Mouse (Mus musculus): ENCODE data around the gene Aimp2. TPM values are rescaled to one million over a fixed set of nuclear protein-coding genes. Genes with fewer than 3 reads are reported as not detected.

The Aimp2 gene
- polyA plus RNA-seq, 1 experiment from 2014 or later, result 110 TPM

DNA sequence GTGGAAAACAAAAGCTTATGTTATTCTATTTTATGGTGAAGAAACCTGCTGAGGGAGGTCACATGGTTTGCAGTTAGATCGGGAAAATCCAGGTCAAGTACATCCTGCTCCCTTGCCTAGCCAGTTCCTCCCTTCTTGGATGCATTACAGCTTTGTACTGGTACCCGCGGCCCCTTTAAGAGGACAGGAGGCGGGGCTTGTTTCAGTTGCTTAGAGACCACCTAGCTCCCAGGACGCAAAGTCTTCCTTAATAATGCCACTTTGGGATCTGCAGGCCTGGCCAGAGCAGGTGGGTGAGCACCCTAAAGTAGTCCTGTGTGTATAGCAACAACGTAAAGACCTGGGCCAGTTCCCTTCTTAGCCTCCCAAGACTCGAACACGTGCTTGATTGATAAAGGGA, 23.2 kb upstream of the Aimp2 start, which contains the start of gene Rsph10b:
Gene Rsph10b (plus strand): TSS at position 205 of the 400 bp plus-strand sequence.
- Histone ChIP-seq H3K27ac (ENCODE audit: low read length) (no peak within 1 kb of the TSS), H3K4me1 (ENCODE audit: insufficient read depth, low read length) (no peaks in the 10 kb centered on the region), H3K36me3 (ENCODE audit: insufficient read depth, low read length) (peaks cover 29% of the 10 kb centered on the region), H3K4me2 (replicated peaks; ENCODE audit: low read depth, low read length) (no peak within 1 kb of the TSS), H3K27me3 (ENCODE audit: insufficient read depth, low read length) (no peaks in the 10 kb centered on the region), H3K4me3 (ENCODE audit: low read length) (no peak within 1 kb of the TSS), H3K9ac (replicated peaks; ENCODE audit: low read length) (no peak within 1 kb of the TSS), H3K9me3 (ENCODE audit: low read length) (no peaks in the 10 kb centered on the region)
- WGBS, result 23% methylated on average over 8 of the region's 8 CpGs
- no peak; the same call in 1 of the 2 replicates for ATAC-seq (ENCODE audit: low FRiP score, low TSS enrichment)

DNA sequence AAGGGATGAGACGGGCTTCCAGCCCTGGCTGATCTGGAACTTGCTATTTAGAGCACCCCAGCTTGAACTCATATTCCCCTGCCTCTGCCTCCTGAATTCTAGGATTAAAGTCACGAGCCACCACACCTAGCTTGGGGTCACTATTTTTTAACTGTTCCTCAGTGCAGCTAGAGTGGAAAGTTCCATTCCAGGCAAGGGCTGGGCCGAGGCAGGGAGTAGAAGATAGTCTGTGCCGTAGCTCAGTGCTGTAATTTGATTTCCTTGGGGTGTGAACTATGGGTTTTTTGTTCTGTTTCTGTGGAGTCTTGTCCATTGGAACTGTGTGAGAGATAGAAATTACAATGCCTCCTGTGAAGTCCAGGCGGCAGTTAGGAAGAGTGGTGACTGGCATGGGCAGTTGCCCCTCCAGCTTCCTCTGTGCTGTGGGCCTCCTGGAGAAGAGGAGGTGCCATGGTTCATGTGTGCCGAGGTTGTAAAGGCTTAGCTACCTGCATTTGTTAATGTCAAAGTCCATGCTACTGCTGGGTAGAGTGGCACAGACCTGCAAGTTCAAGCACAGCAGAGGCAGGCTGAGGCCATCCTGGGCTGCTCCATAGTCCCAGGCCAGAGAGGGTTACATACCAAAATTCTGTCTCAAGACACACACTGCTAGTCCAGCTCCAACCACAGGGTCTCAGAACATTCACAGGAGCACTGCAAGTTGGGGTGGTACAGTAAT, 22.4 kb upstream of the Aimp2 start:
- H3K4me1 ChIP-seq (ENCODE audit: insufficient read depth, low read length), result no peaks in the 10 kb centered on the region
- H3K4me2 ChIP-seq (replicated peaks; ENCODE audit: low read depth, low read length), result no peak overlapping the region
- H3K9me3 ChIP-seq (ENCODE audit: low read length), result no peaks in the 10 kb centered on the region
- H3K27ac ChIP-seq (ENCODE audit: low read length), result no peak overlapping the region
- WGBS, result 78% methylated on average over 6 of the region's 6 CpGs
- no peak for ATAC-seq (ENCODE audit: low FRiP score, low TSS enrichment)
- H3K4me3 ChIP-seq (ENCODE audit: low read length), result no peak overlapping the region
- H3K27me3 ChIP-seq (ENCODE audit: insufficient read depth, low read length), result no peaks in the 10 kb centered on the region
- no peak overlapping the region for H3K9ac ChIP-seq (replicated peaks; ENCODE audit: low read length)
- peaks cover 30% of the 10 kb centered on the region for H3K36me3 ChIP-seq (ENCODE audit: insufficient read depth, low read length)

DNA sequence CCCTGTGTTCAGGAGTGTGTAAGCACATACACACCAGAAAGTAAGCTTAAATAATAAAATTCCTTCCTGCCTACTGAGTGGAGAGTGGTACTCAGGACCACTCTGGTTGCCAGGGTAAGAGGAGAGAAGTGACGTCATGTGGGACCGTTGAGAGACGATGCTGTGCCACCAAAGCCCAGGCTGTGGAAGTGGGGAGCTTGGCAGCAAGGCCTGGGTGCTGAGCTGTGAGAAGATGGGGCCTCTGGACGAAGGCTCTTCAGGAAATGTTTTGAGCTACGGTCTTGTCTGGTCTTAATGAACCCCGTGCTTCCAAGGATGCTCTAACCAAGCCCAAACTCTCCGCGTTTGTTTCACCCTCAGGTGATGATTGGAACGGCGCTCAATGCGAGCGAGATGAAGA, 21.0 kb upstream of the Aimp2 start:
- Histone ChIP-seq H3K9ac (replicated peaks; ENCODE audit: low read length) (no peak overlapping the region), H3K4me2 (replicated peaks; ENCODE audit: low read depth, low read length) (no peak overlapping the region), H3K4me3 (ENCODE audit: low read length) (no peak overlapping the region), H3K27ac (ENCODE audit: low read length) (no peak overlapping the region), H3K9me3 (ENCODE audit: low read length) (no peaks in the 10 kb centered on the region), H3K27me3 (ENCODE audit: insufficient read depth, low read length) (no peaks in the 10 kb centered on the region), H3K4me1 (ENCODE audit: insufficient read depth, low read length) (no peaks in the 10 kb centered on the region), H3K36me3 (ENCODE audit: insufficient read depth, low read length) (peaks cover 42% of the 10 kb centered on the region)
- WGBS, result 96% methylated on average over 12 of the region's 12 CpGs
- no peak for ATAC-seq (ENCODE audit: low FRiP score, low TSS enrichment)

DNA sequence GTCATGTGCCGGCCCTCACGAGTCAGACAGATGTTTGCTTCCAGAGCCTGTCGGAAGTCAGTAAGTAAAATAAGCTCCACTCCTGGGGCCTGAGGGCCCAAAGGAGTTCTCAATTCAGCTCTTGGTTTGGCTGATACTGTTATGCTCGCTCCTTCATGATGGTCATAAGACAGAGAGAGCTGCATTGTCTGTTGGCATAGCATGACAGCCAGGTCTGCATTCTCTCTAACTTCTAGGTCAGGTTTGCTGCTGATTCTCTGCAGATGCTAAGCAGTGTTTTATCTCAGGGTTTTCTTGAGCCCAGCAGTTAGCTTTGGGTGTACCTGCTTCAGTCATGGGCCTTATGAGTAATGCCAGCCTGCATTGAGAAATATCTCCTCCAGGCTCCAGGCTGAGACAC, 19.6 kb upstream of the Aimp2 start:
- 88% methylated on average over 4 of the region's 4 CpGs for WGBS
- Histone ChIP-seq H3K27me3 (ENCODE audit: insufficient read depth, low read length) (no peaks in the 10 kb centered on the region), H3K9ac (replicated peaks; ENCODE audit: low read length) (no peak overlapping the region), H3K4me3 (ENCODE audit: low read length) (no peak overlapping the region), H3K4me2 (replicated peaks; ENCODE audit: low read depth, low read length) (no peak overlapping the region), H3K4me1 (ENCODE audit: insufficient read depth, low read length) (no peaks in the 10 kb centered on the region), H3K9me3 (ENCODE audit: low read length) (no peaks in the 10 kb centered on the region), H3K27ac (ENCODE audit: low read length) (no peak overlapping the region), H3K36me3 (ENCODE audit: insufficient read depth, low read length) (peaks cover 54% of the 10 kb centered on the region)
- no peak for ATAC-seq (ENCODE audit: low FRiP score, low TSS enrichment)

DNA sequence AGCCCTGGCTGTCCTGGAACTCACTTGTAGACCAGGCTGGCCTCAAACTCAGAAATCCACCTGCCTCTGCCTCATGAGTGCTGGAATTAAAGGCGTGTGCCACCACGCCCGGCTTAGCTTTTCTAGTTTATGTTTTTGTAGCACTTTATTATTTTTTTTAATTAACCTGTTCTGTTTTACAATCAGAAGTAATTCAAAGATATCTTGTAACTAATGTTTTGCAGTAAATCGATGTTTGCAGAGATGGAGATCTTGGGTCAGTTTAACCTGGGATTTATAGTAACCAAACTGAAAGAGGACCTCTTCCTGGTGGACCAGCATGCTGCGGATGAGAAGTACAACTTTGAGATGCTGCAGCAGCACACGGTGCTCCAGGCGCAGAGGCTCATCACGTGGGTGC, 18.2 kb upstream of the Aimp2 start, which contains the start of gene Gm42421:
Gene Gm42421 (plus strand): TSS at position 301 of the 400 bp plus-strand sequence.
- Histone ChIP-seq H3K9me3 (ENCODE audit: low read length) (no peaks in the 10 kb centered on the region), H3K27me3 (ENCODE audit: insufficient read depth, low read length) (no peaks in the 10 kb centered on the region), H3K36me3 (ENCODE audit: insufficient read depth, low read length) (peaks cover 63% of the 10 kb centered on the region), H3K27ac (ENCODE audit: low read length) (no peak within 1 kb of the TSS), H3K4me2 (replicated peaks; ENCODE audit: low read depth, low read length) (no peak within 1 kb of the TSS), H3K4me1 (ENCODE audit: insufficient read depth, low read length) (no peaks in the 10 kb centered on the region), H3K4me3 (ENCODE audit: low read length) (no peak within 1 kb of the TSS), H3K9ac (replicated peaks; ENCODE audit: low read length) (no peak within 1 kb of the TSS)
- no peak for ATAC-seq (ENCODE audit: low FRiP score, low TSS enrichment)
- WGBS, result 95% methylated on average over 8 of the region's 8 CpGs

DNA sequence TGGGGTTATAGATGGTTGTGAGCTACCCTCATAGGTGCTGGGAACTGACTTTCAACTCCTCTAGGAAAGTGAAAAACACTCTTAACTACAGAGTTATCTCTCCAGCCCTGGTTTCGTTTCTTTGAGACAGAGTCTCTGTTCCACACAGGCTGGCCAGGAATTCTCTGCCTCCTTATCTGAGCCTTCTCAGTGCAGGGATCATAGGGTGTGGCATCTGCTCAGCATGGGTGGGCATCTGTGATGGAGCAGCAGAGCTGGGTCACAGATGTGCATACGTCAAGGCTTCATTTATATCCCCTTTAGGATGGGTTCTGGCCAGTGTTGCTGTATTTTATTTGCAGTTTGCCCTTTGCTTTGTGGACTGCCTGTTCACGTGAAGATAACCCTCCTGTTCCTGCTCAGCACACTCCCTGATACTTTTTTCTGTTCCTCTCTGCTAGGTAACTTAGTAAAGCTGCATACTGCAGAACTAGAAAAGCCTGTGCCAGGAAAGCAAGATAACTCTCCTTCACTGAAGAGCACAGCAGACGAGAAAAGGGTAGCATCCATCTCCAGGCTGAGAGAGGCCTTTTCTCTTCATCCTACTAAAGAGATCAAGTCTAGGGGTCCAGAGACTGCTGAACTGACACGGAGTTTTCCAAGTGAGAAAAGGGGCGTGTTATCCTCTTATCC, 15.3 kb upstream of the Aimp2 start:
- no peaks in the 10 kb centered on the region for H3K27me3 ChIP-seq (ENCODE audit: insufficient read depth, low read length)
- ATAC-seq (ENCODE audit: low FRiP score, low TSS enrichment), result no peak
- peaks cover 67% of the 10 kb centered on the region for H3K36me3 ChIP-seq (ENCODE audit: insufficient read depth, low read length)
- no peaks in the 10 kb centered on the region for H3K4me1 ChIP-seq (ENCODE audit: insufficient read depth, low read length)
- H3K4me2 ChIP-seq (replicated peaks; ENCODE audit: low read depth, low read length), result no peak overlapping the region
- H3K9ac ChIP-seq (replicated peaks; ENCODE audit: low read length), result no peak overlapping the region
- no peak overlapping the region for H3K27ac ChIP-seq (ENCODE audit: low read length)
- H3K9me3 ChIP-seq (ENCODE audit: low read length), result no peaks in the 10 kb centered on the region
- no peak overlapping the region for H3K4me3 ChIP-seq (ENCODE audit: low read length)
- 90% methylated on average over 6 of the region's 6 CpGs for WGBS

DNA sequence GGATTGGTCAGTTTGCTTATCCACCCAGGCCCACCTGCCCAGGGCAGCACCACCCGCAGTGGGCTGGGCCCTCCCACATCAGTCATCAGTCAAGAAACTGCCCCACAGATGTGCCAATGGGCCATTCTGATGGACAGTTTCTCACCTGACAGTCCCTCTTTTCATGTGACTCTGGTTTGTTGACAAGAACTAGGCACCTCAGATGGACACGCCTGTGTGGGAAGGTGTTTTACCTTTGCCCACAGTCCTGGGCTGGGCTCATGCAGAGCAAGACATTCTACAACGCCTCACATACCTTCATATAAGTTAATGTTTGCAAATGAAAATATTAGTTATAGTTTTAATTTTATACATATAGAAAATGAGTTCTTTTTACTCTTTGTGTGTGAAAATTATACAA, 8.5 kb upstream of the Aimp2 start:
- Histone ChIP-seq H3K27me3 (ENCODE audit: insufficient read depth, low read length) (no peaks in the 10 kb centered on the region), H3K4me1 (ENCODE audit: insufficient read depth, low read length) (no peaks in the 10 kb centered on the region), H3K4me2 (replicated peaks; ENCODE audit: low read depth, low read length) (no peak overlapping the region), H3K9me3 (ENCODE audit: low read length) (no peaks in the 10 kb centered on the region), H3K9ac (replicated peaks; ENCODE audit: low read length) (no peak overlapping the region), H3K4me3 (ENCODE audit: low read length) (no peak overlapping the region), H3K27ac (ENCODE audit: low read length) (no peak overlapping the region), H3K36me3 (ENCODE audit: insufficient read depth, low read length) (peaks cover 51% of the 10 kb centered on the region)
- ATAC-seq (ENCODE audit: low FRiP score, low TSS enrichment), result no peak
- 95% methylated on average over 3 of the region's 3 CpGs for WGBS

DNA sequence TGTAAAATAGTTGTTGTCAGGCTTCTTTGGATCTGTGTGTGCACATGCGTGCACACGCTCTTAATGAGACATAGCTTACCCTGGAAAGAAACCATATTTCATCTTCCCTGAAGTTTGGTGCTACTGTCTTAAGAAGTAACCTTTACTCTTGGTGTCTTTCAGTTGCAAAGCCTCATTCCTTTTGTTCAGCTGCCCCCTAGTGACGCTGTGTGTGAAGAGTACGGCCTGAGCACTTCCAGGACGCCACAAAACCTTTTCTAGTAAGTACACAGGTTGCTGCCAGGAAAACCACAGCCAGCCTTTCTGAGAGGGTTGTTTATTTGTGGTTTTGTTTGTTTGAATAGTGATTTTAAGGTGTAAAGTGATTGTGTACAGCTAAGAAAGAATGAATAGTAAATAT, 7.8 kb upstream of the Aimp2 start:
- ATAC-seq (ENCODE audit: low FRiP score, low TSS enrichment), result no peak
- Histone ChIP-seq H3K9ac (replicated peaks; ENCODE audit: low read length) (no peak overlapping the region), H3K27me3 (ENCODE audit: insufficient read depth, low read length) (no peaks in the 10 kb centered on the region), H3K4me3 (ENCODE audit: low read length) (no peak overlapping the region), H3K4me1 (ENCODE audit: insufficient read depth, low read length) (no peaks in the 10 kb centered on the region), H3K4me2 (replicated peaks; ENCODE audit: low read depth, low read length) (no peak overlapping the region), H3K36me3 (ENCODE audit: insufficient read depth, low read length) (peaks cover 48% of the 10 kb centered on the region), H3K27ac (ENCODE audit: low read length) (no peak overlapping the region), H3K9me3 (ENCODE audit: low read length) (no peaks in the 10 kb centered on the region)
- 45% methylated on average over 5 of the region's 5 CpGs for WGBS

DNA sequence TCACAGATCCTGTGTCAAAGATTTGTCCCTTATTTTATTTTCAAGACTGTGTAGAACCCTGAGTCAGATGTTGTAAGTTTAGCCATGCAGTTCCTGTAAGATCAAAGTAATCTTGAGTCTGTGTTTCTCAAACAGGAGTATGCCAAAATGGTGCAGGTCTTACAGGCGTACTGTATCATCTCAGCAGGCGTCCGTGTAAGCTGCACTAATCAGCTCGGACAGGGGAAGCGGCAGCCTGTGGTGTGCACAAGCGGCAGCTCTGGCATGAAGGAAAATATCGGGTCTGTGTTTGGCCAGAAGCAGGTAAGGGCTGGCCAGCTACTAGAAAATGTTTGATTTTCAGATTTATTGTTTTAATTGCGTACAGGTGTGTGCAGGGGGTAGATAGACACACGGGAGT, 6.6 kb upstream of the Aimp2 start:
- H3K9ac ChIP-seq (replicated peaks; ENCODE audit: low read length), result no peak overlapping the region
- H3K4me1 ChIP-seq (ENCODE audit: insufficient read depth, low read length), result peaks cover under 1% of the 10 kb centered on the region
- H3K9me3 ChIP-seq (ENCODE audit: low read length), result no peaks in the 10 kb centered on the region
- peaks cover 40% of the 10 kb centered on the region for H3K36me3 ChIP-seq (ENCODE audit: insufficient read depth, low read length)
- WGBS, result 93% methylated on average over 9 of the region's 9 CpGs
- no peak overlapping the region for H3K27ac ChIP-seq (ENCODE audit: low read length)
- no peak overlapping the region for H3K4me2 ChIP-seq (replicated peaks; ENCODE audit: low read depth, low read length)
- H3K4me3 ChIP-seq (ENCODE audit: low read length), result no peak overlapping the region
- ATAC-seq (ENCODE audit: low FRiP score, low TSS enrichment), result no peak
- no peaks in the 10 kb centered on the region for H3K27me3 ChIP-seq (ENCODE audit: insufficient read depth, low read length)

DNA sequence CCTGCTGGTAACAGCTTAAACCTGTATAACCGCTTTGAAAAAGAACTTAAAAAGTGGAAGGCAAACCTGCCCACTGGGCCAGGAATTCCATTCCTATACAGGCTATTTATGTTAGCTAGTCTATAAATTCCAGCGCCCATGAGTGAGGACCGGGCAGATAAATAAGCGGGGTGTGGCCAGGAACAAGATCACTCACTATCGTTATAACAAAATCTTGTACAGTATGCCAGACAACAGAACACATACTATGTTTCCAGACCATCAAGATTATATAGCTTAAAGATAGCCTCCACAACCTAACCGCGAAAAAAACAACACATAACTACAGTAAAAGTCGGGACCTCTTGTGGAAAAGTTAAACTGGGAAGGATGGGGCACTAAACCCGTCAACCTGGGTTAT, 721 bp downstream of the Aimp2 start:
- Histone ChIP-seq H3K4me2 (replicated peaks; ENCODE audit: low read depth, low read length) (peak overlapping the region; percentile 87), H3K27me3 (ENCODE audit: insufficient read depth, low read length) (no peaks in the 10 kb centered on the region), H3K4me3 (ENCODE audit: low read length) (peak overlapping the region; percentile 78), H3K27ac (ENCODE audit: low read length) (peak overlapping the region; percentile 91), H3K9ac (replicated peaks; ENCODE audit: low read length) (peak overlapping the region; percentile 77), H3K9me3 (ENCODE audit: low read length) (no peaks in the 10 kb centered on the region), H3K36me3 (ENCODE audit: insufficient read depth, low read length) (peaks cover 23% of the 10 kb centered on the region), H3K4me1 (ENCODE audit: insufficient read depth, low read length) (peaks cover 28% of the 10 kb centered on the region)
- WGBS, result 1% methylated on average over 9 of the region's 9 CpGs
- ATAC-seq (ENCODE audit: low FRiP score, low TSS enrichment), result no peak

All from kidney, embryonic 16.5 days (tissue).